In genomic region chr2:26503661-26504575, GRCm38 (mm10) we compare ENCODE assay signal across 8 mouse cellular contexts. TPM values are rescaled to one million over a fixed set of nuclear protein-coding genes. Genes with fewer than 3 reads are reported as not detected.
DNase-seq lines count a peak whose midpoint lies in the region; ATAC-seq and TF ChIP-seq lines count a peak whose summit lies in the region.

No protein-coding gene starts in this region.

- no peaks in the 10 kb centered on the region for H3K27me3 ChIP-seq in embryonic facial prominence, embryonic 11.5 days (ENCODE audit: control insufficient read depth, insufficient read depth, low read length)
- peaks cover 62% of the 10 kb centered on the region for H3K27me3 ChIP-seq in heart, embryonic 13.5 days (replicated peaks)
- no peaks in the 10 kb centered on the region for H3K27me3 ChIP-seq in kidney, embryonic 15.5 days
- no peaks in the 10 kb centered on the region for H3K27me3 ChIP-seq in lung, embryonic 16.5 days (ENCODE audit: control insufficient read depth, insufficient read depth, low read depth, low read length)
- peaks cover 23% of the 10 kb centered on the region for H3K27me3 ChIP-seq in neural tube, embryonic 15.5 days (replicated peaks)

- peak; percentile 42 to 61 for DNase-seq in left cerebral cortex, adult 2 months (ENCODE audit: extremely low spot score in 1 of 2, low spot score in 2 of 2)
- no peak for DNase-seq in left cerebral cortex, adult 11 months (ENCODE audit: low spot score)
- DNase-seq in embryonic facial prominence, embryonic 11.5 days (ENCODE audit: low spot score) = peak; percentile 91
- DNase-seq in thymus, postnatal 10 days (ENCODE audit: low spot score in 2 of 2) = peak; percentile 85 to 90

- H3K27ac ChIP-seq in left cerebral cortex, adult 2 months = peak overlapping the region; percentile 88
- 0 out of 2 replicates have a peak overlapping the region, but pooled peaks have one; percentile 59 for H3K27ac ChIP-seq in embryonic facial prominence, embryonic 11.5 days (replicated peaks; ENCODE audit: low read depth, low read length)
- peak overlapping the region; percentile 88 for H3K27ac ChIP-seq in heart, embryonic 13.5 days (replicated peaks)
- peak overlapping the region; percentile 92 for H3K27ac ChIP-seq in kidney, embryonic 15.5 days
- H3K27ac ChIP-seq in lung, embryonic 16.5 days (ENCODE audit: low read length) = peak overlapping the region; percentile 94
- H3K27ac ChIP-seq in neural tube, embryonic 15.5 days (replicated peaks) = peak overlapping the region; percentile 80

- peak overlapping the region; percentile 87 for H3K4me2 ChIP-seq in embryonic facial prominence, embryonic 11.5 days (ENCODE audit: low read depth, low read length)
- peak overlapping the region; percentile 88 for H3K4me2 ChIP-seq in heart, embryonic 13.5 days
- H3K4me2 ChIP-seq in kidney, embryonic 15.5 days = peak overlapping the region; percentile 80
- H3K4me2 ChIP-seq in lung, embryonic 16.5 days (ENCODE audit: low read depth, low read length) = peak overlapping the region; percentile 74
- H3K4me2 ChIP-seq in neural tube, embryonic 15.5 days = peak overlapping the region; percentile 85

- peak overlapping the region; percentile 63 for H3K4me3 ChIP-seq in left cerebral cortex, adult 2 months
- peak overlapping the region; percentile 68 for H3K4me3 ChIP-seq in embryonic facial prominence, embryonic 11.5 days (ENCODE audit: low read depth, low read length)
- peak overlapping the region; percentile 80 for H3K4me3 ChIP-seq in heart, embryonic 13.5 days
- peak overlapping the region; percentile 62 for H3K4me3 ChIP-seq in kidney, embryonic 15.5 days (replicated peaks)
- peak overlapping the region; percentile 91 for H3K4me3 ChIP-seq in lung, embryonic 16.5 days (ENCODE audit: low read length)
- H3K4me3 ChIP-seq in neural tube, embryonic 15.5 days (replicated peaks) = peak overlapping the region; percentile 58

- peak; percentile 46 for ATAC-seq in embryonic facial prominence, embryonic 11.5 days (replicated peaks; ENCODE audit: insufficient number of reproducible peaks, low FRiP score, low TSS enrichment, low read depth)
- ATAC-seq in heart, embryonic 13.5 days (ENCODE audit: extremely low read depth, insufficient number of reproducible peaks, low FRiP score, low TSS enrichment) = peak; percentile 73
- ATAC-seq in kidney, embryonic 15.5 days (replicated peaks; ENCODE audit: low FRiP score) = peak; percentile 85
- peak; percentile 90 for ATAC-seq in lung, embryonic 16.5 days (ENCODE audit: low read depth)
- peak; percentile 53; the same call in 1 of the 2 replicates for ATAC-seq in neural tube, embryonic 15.5 days (ENCODE audit: low FRiP score)

- H3K36me3 ChIP-seq in embryonic facial prominence, embryonic 11.5 days (replicated peaks; ENCODE audit: control insufficient read depth, insufficient read depth, low read depth, low read length) = no peaks in the 10 kb centered on the region
- H3K36me3 ChIP-seq in heart, embryonic 13.5 days = peaks cover 8% of the 10 kb centered on the region; the same call in 1 of the 2 replicates
- H3K36me3 ChIP-seq in kidney, embryonic 15.5 days = peaks cover 3% of the 10 kb centered on the region; the same call in 1 of the 2 replicates
- 0 out of 2 replicates have a peak, but pooled peaks cover 2% of the 10 kb centered on the region for H3K36me3 ChIP-seq in lung, embryonic 16.5 days (ENCODE audit: control insufficient read depth, insufficient read depth, low read length)
- H3K36me3 ChIP-seq in neural tube, embryonic 15.5 days = no peaks in the 10 kb centered on the region

- no peaks in the 10 kb centered on the region for H3K9me3 ChIP-seq in embryonic facial prominence, embryonic 11.5 days (replicated peaks; ENCODE audit: control insufficient read depth, low read length)
- H3K9me3 ChIP-seq in heart, embryonic 13.5 days = no peaks in the 10 kb centered on the region
- H3K9me3 ChIP-seq in kidney, embryonic 15.5 days (replicated peaks) = no peaks in the 10 kb centered on the region
- no peaks in the 10 kb centered on the region for H3K9me3 ChIP-seq in lung, embryonic 16.5 days (ENCODE audit: control insufficient read depth, low read length)
- H3K9me3 ChIP-seq in neural tube, embryonic 15.5 days (replicated peaks) = no peaks in the 10 kb centered on the region

- 2% methylated on average over 56 of the region's 59 CpGs for WGBS in embryonic facial prominence, embryonic 11.5 days
- WGBS in heart, embryonic 13.5 days = 2% methylated on average over 47 of the region's 59 CpGs
- 2% methylated on average over 54 of the region's 59 CpGs for WGBS in kidney, embryonic 15.5 days
- 4% methylated on average over 49 of the region's 59 CpGs for WGBS in lung, embryonic 16.5 days
- 1% methylated on average over 51 of the region's 59 CpGs for WGBS in neural tube, embryonic 15.5 days

- no peak; the same call in 1 of the 2 replicates for TF ChIP-seq CTCF in left cerebral cortex, adult 2 months (IDR thresholded peaks at IDR 0.05)

- intact Hi-C loops in left cerebral cortex, adult 2 months (cut with DNase I) = loop anchor here (5.0 kb wide), 1 partner anchor 53 kb away; no protein-coding TSS in a partner anchor

- peak overlapping the region; percentile 81 for H3K9ac ChIP-seq in embryonic facial prominence, embryonic 11.5 days (replicated peaks; ENCODE audit: low read length)
- peak overlapping the region; percentile 91 for H3K9ac ChIP-seq in heart, embryonic 13.5 days
- peak overlapping the region; percentile 85 for H3K9ac ChIP-seq in kidney, embryonic 15.5 days
- peak overlapping the region; percentile 94 for H3K9ac ChIP-seq in lung, embryonic 16.5 days (ENCODE audit: low read length)
- H3K9ac ChIP-seq in neural tube, embryonic 15.5 days (replicated peaks) = peak overlapping the region; percentile 67

- peaks cover 20% of the 10 kb centered on the region for H3K4me1 ChIP-seq in embryonic facial prominence, embryonic 11.5 days (ENCODE audit: control insufficient read depth, insufficient read depth, low read length)
- H3K4me1 ChIP-seq in heart, embryonic 13.5 days = peaks cover 84% of the 10 kb centered on the region
- peaks cover 83% of the 10 kb centered on the region for H3K4me1 ChIP-seq in kidney, embryonic 15.5 days
- H3K4me1 ChIP-seq in lung, embryonic 16.5 days (replicated peaks; ENCODE audit: control insufficient read depth, insufficient read depth, low read length) = peaks cover 67% of the 10 kb centered on the region
- peaks cover 80% of the 10 kb centered on the region for H3K4me1 ChIP-seq in neural tube, embryonic 15.5 days

RNA-seq across cellular contexts. Expression of gene Notch1, which starts 12.5 kb away (rescaled TPM):
- 10 to 100 TPM; 23.8 to 23.9 TPM for total RNA-seq in left cerebral cortex, adult 2 months (2021)
- polyA plus RNA-seq in embryonic facial prominence, embryonic 11.5 days (2014; fragmentation: Nextera tagmentation; extraction: Ambion mirVana) = 17.2 and 17.7 TPM in 2 replicates
- 11.4 and 12.1 TPM in 2 replicates for polyA plus RNA-seq in heart, embryonic 13.5 days (2015; fragmentation: Nextera tagmentation; extraction: Ambion mirVana)
- polyA plus RNA-seq in kidney, embryonic 15.5 days (2015; fragmentation: Nextera tagmentation; extraction: Ambion mirVana) = 22.0 and 24.6 TPM in 2 replicates
- polyA plus RNA-seq in lung, embryonic 16.5 days (2015; fragmentation: Nextera tagmentation; extraction: Ambion mirVana) = 20.5 and 22.0 TPM in 2 replicates
- 11.7 and 22.6 TPM in 2 replicates for polyA plus RNA-seq in neural tube, embryonic 15.5 days (2015; fragmentation: Nextera tagmentation; extraction: Ambion mirVana)

RNA-seq across cellular contexts. Expression of gene Sec16a, which starts 58.9 kb away (rescaled TPM):
- total RNA-seq in left cerebral cortex, adult 2 months (2021) = 10 to 100 TPM; 50.6 to 50.9 TPM
- 30.4 and 33.3 TPM in 2 replicates for polyA plus RNA-seq in embryonic facial prominence, embryonic 11.5 days (2014; fragmentation: Nextera tagmentation; extraction: Ambion mirVana)
- polyA plus RNA-seq in heart, embryonic 13.5 days (2015; fragmentation: Nextera tagmentation; extraction: Ambion mirVana) = 12.8 and 13.8 TPM in 2 replicates
- polyA plus RNA-seq in kidney, embryonic 15.5 days (2015; fragmentation: Nextera tagmentation; extraction: Ambion mirVana) = 25.3 and 26.0 TPM in 2 replicates
- polyA plus RNA-seq in lung, embryonic 16.5 days (2015; fragmentation: Nextera tagmentation; extraction: Ambion mirVana) = 21.8 and 23.2 TPM in 2 replicates
- 16.7 and 17.2 TPM in 2 replicates for polyA plus RNA-seq in neural tube, embryonic 15.5 days (2015; fragmentation: Nextera tagmentation; extraction: Ambion mirVana)
